Mouse (Mus musculus) megakaryocyte progenitor cell, adult 5-6 weeks (primary cell): ENCODE measurements around the gene Pcdh8. TPM values are rescaled to one million over a fixed set of nuclear protein-coding genes. Genes with fewer than 3 reads are reported as not detected.
A peak's percentile ranks its signal among the peaks of the same experiment; 100 is the strongest.

Experiments used
- ATAC-seq: replicated peaks from 2 replicates; pipeline ENCODE4 v1.8.0; 2016; ENCODE audit warnings: mild to moderate bottlenecking, moderate TSS enrichment, inconsistent platforms; ENCODE audit not compliant: poor library complexity
- total RNA-seq, 2 experiments: library from RNA; stranded (forward) in 1 of 2; stranded (reverse) in 1 of 2; fragments of 157-497, 149-512 nt in 1 of 2; fragments of 200-1000 nt in 1 of 2; gene quantifications; 2 replicates each; pipeline versions ENCODE4 v1.2.3 to v1.2.4; 2015 to 2017

The Pcdh8 gene
- total RNA-seq (2015) (not detected in 2 replicates), total RNA-seq (2017) (not detected in 2 replicates)

- ATAC-seq = peak; percentile 64
Observed at GRCm38 (mm10) chr14:79771094-79771535, at the start of gene Pcdh8. Gene Pcdh8, minus strand, starts transcription at chr14:79771312.

DNA sequence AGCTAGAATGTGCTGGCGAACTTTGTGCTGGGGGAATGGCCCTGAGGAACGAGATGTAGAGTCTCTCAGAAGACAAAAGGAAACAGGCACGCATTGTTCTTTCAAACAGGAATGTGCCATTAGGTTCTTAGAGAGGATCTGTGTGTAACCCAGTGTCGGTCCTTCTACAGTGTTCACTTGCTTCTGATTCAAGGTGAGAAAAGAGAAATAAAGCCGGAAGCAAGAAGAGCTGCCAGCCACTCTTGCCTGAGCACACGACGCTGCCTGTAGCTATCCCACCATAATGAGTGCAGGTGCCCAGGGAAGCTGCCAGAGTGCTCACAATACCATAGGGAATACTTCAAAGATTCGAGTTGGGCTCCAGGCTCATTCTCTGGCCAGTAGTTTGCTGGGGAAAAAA lies 43.6 kb upstream of the Pcdh8 start:
- ATAC-seq = no peak

DNA sequence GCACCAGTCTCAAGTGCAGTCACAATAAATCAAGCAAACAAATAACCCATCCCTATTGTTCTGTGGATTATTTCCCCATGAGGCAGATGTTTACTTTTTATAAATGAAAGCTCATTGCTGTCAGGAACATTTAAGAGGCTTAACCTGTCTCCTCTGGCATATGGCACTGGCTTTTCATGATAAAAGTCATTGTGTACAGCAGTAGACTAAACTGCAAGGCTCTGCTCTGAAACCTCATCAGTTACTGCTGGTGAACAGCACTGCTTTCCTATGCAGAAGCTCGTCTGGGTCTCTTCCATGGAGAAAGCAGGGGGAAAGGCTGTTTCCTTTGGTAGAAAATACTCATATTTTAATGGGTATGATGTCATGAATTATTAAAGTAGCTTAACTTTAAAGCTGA lies 43.0 kb upstream of the Pcdh8 start:
- no peak for ATAC-seq

DNA sequence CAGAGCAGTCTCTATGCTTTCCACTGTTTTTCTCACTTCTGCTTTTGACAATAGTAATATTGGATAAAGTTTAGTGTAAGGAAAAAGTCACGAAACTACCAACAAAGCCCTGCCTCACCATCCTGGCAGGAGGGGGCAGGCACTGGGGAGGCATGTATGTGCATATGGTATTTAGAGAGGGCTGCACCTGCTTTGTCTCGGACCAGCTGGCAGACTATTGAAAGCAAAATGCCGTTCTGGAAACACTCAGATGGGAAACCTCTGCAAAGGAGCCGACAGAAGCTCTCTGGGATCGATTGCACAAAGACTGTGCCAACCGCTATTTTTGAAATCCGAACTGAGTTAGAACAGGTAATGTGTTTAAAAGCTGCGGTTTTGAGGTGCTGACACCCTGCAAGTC lies 22.1 kb upstream of the Pcdh8 start:
- no peak for ATAC-seq

DNA sequence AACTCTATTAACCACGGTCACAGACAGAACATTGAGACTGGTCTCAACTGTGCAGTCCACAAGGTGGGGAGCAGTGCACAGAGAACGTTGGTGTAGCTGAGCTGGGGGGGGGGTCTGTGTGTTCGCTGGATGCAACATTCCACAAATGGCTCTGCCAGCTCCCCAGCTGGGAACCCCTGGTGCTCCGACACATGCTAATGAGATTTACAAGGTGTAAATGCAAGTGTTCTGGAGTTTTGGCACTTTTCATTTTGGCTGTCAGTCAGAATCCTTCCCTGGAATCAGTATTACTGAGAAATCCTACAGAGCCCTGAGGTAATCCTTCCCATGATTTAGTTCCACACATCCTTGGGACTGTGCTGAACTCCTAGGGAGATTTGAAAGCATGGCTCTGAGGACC lies 18.4 kb upstream of the Pcdh8 start:
- ATAC-seq = no peak

DNA sequence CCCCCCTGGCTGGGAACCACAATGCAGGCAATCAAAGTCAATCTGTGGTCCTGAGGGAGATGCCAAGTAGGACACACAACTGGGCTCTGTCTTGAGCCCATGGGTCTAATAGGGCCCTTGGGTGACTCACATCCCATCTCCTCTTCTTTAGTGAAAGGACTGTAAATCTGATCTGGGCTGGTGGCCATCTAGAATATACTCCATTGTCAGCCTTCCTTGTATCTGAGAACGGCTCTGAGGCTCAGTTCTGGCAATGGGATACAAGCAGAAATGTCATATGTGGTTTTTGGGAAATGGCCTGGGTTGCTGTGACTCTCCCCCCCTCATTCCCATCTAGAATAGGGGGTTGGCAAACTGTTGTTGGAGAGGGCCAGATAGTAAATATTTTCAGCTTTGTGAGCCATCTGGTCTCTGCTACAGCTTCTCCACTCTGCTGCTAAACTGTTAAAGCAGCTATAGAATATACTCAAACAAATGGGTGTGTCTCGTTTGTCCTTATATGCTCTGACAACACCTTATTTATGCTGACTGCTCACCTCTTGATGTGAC lies 17.6 kb upstream of the Pcdh8 start:
- no peak for ATAC-seq

DNA sequence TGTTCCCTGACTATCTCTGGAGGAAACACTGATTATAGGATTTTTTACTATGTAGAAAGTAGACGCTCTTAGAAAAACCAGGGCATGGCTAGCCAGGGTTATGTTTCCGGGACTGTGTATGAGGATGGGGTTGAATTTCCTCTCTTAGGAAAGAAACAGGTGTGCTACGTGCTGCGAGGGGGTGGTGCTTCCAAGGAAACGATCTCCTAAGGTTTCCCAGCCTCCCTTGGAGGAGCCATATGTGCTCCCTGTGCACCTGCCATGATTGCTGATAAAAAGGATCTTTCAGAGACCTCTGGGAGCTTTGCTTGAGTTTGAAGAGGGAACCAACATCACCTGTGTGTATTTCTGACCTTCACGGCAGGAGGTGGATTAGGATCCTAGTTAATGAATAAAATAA lies 16.8 kb upstream of the Pcdh8 start:
- ATAC-seq = no peak

DNA sequence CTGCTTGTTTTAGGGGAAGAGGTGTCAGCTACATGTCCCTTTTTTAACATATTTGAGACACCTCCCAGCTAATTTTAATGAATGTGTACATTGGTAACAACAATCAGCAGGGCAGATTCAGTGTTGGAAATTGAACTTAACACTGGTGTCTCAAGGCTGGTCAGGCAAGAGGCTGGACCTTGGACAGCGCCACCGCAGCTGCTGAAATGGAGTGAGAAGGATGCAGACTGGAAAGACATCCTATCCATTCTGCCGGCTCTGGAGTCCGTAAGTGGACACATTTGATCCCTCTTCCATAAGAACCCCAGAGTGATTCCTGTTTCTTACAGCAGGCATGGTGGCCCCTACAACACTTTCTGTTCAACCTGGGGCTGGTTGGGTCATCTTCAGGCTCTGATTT lies 14.3 kb upstream of the Pcdh8 start:
- ATAC-seq = no peak

DNA sequence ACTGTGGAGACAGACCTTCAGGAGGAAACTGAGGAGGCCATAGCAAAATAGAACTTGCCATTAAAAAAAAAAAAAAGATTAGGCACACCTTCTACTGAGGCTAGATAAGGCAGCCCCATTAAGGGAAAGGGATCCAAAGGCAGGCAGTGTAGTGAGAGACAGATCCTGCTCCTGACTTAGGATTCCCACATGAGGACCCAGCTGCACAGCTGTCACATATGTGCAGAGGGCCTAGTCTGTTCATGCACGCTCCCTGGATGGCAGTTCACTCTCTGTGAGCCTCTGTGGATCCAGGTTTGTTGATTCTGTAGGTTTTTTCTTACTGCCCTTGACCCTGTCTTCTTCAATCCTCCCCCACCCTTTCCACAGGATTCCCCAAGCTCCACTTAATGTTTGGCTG lies 9.8 kb upstream of the Pcdh8 start:
- ATAC-seq = no peak

DNA sequence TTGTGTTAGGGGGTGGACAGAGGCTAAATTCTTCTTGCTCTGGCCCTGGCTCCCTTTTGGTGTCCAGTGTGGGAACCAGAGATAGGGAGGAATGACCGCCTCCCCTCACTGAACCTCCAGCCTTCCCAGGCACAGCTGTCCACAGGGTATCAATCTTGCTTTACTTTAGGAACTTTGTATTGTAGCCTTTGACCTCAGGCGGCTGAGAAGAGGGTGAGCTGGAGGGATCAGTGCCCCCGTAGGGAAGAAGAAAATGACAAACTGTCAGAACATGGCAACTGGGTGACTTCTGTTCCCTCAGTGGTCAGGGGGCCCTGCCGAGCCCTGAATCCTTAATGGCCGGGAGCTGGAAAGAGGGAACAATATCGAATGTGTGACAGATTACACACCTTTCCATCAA lies 9.2 kb upstream of the Pcdh8 start:
- ATAC-seq = no peak

DNA sequence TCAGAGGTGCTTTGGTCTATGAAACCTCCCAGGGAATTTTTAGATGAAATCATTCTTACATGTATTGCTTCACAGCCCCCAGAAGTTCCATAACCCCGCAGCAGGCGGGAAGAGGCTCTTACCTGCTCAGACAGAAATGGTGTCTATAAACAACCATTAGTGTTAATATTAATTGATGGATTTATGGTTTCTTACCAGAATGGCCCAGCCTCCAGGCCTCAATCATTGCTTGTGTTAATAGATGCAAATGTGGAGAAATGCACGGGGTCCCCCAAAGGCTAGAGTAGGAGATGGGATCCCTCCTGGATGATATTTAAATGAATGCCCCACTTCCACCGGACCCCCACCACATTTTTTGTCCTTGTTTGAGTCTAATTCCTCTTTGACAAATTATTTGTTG lies 8.7 kb upstream of the Pcdh8 start:
- no peak for ATAC-seq

GRCm38 (mm10) chr14:79773425-79774391 lies 2.6 kb upstream of the Pcdh8 start:
- no peak for ATAC-seq

DNA sequence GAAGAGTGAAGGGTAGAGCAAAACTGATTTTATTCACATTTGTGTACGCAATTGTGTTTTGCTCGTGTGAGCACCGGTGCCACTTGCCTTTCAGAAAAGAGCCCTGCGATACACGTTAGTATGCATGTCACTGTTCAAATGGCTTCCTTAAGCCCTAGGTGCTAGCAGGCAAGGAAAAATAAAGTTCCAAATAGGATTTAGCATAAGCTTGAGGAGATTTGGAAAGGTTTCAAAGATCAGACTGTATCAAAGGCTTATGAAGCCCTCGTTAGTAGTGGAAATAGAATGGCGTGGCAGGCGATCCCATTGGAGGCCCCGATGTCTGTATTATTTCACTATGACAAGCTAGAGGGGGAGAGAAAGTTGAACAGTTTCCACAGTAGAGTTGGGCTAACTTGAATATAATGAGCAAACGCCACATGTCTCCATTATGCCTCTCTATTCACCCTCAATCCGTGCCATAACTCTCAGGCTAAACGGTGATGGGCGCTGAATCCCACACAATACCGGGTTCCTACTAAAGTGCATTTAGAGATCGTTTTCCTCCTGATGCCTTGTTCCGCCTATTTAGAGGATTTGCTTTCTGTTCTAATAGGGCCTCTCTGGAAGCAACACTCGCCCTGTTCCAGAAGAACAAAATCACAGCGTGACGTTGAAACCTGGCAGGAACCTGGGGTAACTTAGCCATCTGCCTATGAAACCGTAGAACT lies 845 bp upstream of the Pcdh8 start:
- no peak for ATAC-seq

DNA sequence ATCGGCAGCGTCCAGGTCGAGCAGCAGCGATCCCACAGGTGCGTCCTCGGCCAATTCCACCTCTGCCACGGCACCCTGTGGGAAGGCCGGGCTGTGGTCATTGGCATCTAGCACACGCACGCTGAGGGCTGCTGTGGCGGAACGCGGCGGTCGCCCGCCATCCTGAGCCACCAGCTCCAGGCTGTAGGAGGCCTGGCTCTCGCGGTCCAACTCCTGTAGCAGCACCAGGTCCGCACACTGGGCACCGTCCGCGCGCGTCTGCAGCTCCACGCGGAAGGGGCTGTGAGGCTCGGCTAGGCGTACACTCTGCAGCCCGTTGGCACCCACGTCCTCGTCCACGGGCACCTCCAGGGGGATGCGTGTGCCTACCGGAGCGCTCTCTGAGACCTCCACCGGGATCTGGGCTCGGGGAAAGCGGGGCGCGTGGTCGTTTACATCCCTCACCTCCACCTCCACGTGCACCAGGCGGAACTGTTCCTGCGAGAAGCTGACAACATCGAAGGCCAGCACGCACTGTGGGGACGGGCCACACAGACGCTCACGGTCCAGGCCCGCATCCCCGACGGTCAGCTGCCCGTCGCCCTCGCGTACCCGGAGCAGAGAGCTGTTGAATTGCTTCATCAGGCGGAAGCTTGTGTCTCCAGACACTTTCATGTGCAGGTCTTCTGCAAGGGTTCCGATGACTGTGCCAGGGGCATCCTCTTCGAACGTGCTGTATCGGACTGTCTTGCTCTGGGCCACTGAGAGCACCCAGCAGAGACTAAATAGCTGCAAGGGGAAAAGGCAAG lies 612 bp downstream of the Pcdh8 start:
- ATAC-seq = no peak

- ATAC-seq = peak; percentile 88
Observed at GRCm38 (mm10) chr14:79769618-79770017, 1.5 kb downstream of the Pcdh8 start.

DNA sequence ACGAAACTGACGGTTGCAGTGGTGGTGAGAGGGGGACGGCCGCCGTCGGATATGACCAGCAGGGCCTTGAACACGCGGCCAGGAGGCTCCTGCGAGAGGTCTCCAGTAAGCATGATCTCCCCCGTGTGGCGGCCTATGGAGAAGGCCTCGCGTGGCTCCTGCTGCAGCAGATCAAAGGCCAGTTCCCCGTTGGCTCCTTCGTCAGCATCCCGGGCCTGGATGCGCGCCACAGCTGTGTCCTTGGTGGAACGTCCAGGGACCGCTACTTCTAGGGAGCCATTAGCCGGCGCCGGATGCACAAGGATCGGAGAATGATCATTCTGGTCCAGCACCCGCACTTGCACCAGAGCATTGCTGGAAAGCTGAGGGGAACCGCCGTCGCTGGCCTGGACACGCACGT lies 2.1 kb downstream of the Pcdh8 start:
- no peak for ATAC-seq

DNA sequence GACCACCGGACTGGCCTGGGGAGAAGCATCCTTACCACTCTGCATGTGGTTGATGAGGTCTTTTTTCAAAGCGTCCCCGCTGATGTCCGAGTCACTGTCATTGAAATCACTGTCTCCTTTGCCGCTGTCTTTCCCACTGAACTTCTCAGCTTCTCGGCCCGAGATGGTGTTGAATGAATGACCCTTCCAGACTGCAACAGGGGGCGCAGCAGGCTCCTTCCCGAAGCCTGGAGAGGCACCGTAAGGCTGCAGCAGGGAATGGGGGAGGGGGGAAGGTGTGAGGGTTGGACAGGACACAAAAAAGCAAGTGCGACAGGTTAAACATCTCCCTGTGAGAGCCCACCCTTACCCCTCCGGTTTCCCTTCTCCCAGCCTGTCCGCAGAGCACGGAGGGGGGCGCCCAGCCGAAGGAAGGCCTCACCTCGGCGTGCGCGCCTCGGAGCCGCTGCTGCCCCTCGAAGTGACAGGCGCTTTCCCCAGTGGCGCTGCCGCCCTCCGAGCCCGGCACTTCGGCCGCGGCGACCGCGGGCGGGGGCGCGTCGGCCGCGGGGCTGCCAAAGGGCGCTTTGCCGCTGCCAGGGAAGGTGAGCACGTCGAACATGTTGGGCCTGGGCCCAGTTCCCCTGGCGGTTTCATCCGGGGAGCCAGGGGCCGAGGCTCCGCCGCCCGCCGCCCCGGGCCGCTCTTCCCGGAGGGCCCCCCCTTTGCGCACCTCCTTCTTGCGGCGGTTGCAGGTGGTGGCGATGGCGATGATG lies 2.9 kb downstream of the Pcdh8 start:
- ATAC-seq = no peak

- ATAC-seq = no peak
Observed at GRCm38 (mm10) chr14:79767601-79768000, 3.5 kb downstream of the Pcdh8 start.

- ATAC-seq = no peak
Observed at GRCm38 (mm10) chr14:79765196-79765765, 5.8 kb downstream of the Pcdh8 start.
